Mouse (Mus musculus) kidney, adult 18-20 months (tissue): ENCODE data around the gene Ddx10.

ENCODE experiments used
- DNase-seq: peaks from one replicate; pipeline ENCODE4 v3.0.0; 2021

The Ddx10 gene

GRCm38 (mm10) chr9:53247953-53248397, at the start of gene Ddx10:
Ddx10 (minus strand) TSS chr9:53248053.
- DNase-seq: peak; percentile 98

DNA sequence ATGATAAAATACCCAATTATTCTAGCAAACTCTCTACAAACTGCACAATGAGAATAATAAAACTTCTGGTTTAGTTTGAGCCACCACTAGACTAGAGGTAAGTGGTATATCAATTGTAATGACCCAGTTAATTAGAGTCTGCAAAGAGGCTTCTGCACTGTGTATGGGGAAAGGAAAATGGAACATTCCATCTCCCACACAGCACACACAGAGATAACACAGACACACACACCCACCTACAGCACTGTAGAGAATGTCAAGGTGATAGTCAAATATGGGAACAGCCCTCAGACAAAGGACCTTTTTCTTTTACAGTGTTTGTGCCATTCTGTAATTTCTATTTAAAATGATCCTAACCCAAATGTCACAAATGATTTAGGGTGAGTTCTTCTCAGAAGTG, 45.0 kb upstream of the Ddx10 start:
- no peak for DNase-seq

DNA sequence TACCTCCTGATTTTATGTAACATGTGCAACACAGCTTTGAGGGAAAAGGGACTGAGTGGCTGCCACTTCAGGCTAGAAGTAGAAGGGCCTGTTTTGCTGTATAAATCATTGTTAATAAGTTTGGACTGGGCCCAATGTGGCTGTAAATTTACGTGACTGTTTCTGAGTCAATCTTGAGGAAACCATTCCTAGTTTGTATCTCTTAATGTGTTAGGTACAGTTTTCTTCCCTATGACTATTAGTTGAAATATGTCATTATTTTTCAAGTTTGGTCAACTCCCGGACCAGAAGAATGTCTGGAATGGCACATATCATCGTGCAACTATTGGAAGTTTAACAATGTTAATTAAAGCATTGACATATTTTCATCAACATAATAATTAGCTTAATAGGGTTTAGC, 42.2 kb upstream of the Ddx10 start:
- DNase-seq: no peak

GRCm38 (mm10) chr9:53286793-53287192, 38.9 kb upstream of the Ddx10 start:
- DNase-seq: no peak

GRCm38 (mm10) chr9:53278997-53279396, 31.1 kb upstream of the Ddx10 start:
- DNase-seq: no peak

DNA sequence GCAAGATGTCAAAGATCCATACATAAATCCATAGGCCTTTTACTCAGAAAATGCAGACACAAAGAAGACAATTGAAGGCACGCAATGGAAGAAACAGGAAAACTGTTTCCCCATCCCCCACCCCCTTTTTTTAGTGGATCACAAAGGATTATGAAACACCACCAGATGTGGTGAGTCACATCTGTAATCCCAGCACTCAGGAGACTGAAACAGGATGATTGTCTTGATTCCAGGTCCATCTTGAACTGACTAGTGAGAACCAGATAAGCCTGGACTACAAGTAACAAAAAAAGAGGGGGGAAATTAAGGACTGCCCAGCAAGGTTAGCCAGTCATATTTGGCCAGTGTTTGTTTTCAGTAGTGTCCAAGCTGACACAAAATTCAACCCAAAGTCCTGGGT, 28.5 kb upstream of the Ddx10 start:
- no peak for DNase-seq

GRCm38 (mm10) chr9:53272714-53273113, 24.9 kb upstream of the Ddx10 start:
- DNase-seq: no peak

DNA sequence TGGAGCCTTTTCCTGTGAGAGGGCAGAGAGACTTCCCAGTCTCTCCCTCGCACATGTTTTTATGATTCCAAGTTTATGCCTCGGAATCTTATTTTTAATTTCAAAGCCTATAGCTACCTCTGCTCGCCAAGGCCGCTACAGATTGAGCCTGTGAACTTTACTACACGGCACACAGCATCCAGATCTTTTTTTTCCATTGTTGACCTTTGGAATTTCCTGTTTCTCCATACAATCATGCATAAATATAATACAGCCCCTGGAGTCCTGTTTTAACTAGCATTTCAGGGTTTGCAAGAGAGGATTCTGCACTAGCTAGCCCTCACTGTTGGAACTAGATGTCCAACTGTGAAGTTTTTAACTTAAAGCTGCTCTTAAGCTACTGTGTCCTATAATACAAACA, 24.4 kb upstream of the Ddx10 start:
- DNase-seq: no peak

DNA sequence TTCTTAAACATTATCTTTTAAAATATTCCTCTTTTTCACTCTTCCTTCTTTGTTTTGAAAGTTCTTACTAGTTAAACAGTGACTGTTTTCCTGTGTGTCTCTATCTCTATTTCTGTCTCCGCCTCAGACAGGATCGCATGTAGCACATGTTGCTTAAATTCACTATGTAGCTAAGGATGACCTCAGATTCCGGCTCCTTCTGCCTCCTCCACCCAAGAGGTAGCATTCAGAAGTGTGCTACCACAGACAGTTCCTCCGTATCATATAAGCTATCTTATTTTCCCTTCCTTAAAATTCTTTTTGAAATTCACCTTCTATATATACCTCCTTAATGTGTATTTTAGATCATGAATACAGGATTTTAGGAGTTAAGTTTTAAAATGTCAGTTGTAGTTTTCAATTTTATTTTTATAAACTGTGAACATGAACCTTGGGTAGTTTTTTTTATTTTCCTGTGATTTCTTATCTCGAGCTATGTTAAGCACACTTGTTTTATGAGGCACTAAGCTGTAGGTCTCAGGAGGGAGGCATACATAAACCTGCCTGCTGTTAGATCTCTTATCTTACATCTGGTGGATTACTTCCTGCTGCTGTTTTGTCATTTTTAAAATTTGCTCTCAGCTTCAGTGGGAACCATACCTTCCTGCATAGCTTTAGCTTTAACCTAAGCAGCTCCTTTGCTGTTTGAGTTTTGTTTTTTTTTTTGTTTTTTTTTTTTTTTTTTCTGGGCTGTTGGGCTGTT, 23.6 kb upstream of the Ddx10 start:
- no peak for DNase-seq

DNA sequence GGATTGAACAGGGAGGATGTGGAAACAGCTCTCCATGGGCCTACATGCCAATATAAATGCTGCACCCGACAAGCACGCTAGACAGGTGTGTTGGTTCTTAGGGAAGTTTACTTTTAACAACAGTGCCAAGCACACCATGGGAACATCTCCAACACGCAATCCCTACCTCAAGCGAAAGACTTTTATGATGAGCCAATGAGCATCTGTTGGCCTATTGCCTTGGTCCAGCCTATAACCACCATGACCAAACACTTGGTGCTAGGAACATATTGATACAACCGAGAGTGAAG, 21.6 kb upstream of the Ddx10 start:
- no peak for DNase-seq

- DNase-seq: no peak
These were observed 21.0 kb upstream of the Ddx10 start for GRCm38 (mm10) chr9:53268731-53269465.

DNA sequence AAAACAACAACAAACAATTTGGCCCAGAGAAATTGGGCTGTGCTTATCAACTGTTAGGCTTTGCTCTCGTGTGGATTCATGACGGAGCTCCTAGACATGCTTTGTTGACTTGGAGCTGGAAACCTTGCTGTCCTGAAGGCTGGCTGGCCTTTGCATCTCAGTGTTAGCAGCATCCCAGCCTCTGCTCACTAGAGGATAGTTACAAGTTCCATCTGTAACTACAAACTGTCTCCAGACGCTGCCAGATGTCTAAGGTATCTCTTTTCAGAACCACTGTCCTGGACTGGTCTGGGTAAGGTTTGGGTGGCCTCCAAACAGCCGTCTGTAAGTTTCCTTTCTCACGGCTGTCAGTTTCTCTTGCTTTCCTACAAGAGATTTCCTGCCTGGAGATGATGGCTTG, 20.2 kb upstream of the Ddx10 start:
- DNase-seq: no peak

- no peak for DNase-seq
These were observed 17.7 kb upstream of the Ddx10 start for GRCm38 (mm10) chr9:53265589-53265988.

DNA sequence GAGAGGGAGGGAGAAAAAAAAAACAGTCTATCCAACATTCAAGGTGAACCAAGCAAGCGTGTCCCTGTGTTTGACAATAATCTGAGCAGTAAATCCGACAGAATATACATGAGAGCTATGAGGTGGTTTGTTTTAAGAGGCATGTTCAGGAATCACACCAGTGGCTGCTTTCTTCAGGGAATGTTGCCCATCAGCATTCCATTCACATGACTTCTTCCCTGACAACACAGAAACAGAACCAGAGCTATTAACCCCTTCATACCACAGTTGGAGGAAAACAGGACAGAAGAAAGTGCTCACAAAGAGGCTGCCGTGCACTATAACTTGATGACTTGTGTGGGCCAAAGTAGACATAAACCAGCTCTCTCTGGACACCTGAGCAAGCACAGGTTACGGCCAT, 16.5 kb upstream of the Ddx10 start:
- DNase-seq: no peak

DNA sequence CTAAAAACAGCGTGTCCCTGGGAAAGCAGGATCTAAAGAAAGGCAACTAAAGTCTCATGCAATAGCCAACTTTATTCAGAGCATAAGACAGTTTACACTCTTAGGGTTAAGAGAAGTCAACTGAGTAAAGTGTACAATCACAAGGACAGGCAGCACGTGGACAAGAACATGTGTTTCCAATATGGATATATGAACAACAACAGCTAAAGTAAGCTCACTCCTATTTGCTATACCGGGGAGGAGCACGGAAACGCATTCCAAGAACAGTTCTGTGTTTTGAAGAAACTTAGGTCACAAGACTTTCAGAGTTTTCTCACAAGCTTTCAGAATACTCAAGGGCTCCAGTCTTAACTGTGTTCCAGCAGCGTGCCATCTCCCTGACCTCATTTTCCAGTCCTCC, 10.3 kb upstream of the Ddx10 start:
- no peak for DNase-seq

GRCm38 (mm10) chr9:53257772-53258171, 9.9 kb upstream of the Ddx10 start:
- DNase-seq: no peak

- DNase-seq: no peak
These were observed 8.9 kb upstream of the Ddx10 start for GRCm38 (mm10) chr9:53256690-53257305.

GRCm38 (mm10) chr9:53254368-53254767, 6.5 kb upstream of the Ddx10 start:
- peak; percentile 83 for DNase-seq

GRCm38 (mm10) chr9:53247516-53247915, 337 bp downstream of the Ddx10 start:
- no peak for DNase-seq

DNA sequence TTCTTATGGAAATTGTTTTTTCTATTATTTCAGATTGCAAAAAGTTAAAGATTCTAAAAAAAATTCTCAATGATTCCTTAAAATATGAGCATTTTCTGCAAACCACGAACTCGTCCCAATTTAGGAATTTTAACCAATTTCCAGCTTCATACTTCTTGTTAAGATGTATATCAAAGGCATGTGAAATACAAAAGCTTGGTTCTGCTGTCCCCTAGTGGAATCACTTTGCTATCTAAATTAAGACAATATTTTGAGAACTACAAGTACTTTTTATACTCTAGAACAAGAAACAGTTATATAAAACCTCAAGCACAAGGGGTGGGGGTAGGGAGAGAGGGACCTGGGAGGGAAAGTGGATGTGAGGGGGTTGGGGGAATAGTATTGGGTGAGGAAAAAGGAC, 29.7 kb downstream of the Ddx10 start:
- no peak for DNase-seq

- no peak for DNase-seq
These were observed 39.6 kb downstream of the Ddx10 start for GRCm38 (mm10) chr9:53208283-53208682.

- no peak for DNase-seq
These were observed 73.3 kb downstream of the Ddx10 start for GRCm38 (mm10) chr9:53174590-53174989.

DNA sequence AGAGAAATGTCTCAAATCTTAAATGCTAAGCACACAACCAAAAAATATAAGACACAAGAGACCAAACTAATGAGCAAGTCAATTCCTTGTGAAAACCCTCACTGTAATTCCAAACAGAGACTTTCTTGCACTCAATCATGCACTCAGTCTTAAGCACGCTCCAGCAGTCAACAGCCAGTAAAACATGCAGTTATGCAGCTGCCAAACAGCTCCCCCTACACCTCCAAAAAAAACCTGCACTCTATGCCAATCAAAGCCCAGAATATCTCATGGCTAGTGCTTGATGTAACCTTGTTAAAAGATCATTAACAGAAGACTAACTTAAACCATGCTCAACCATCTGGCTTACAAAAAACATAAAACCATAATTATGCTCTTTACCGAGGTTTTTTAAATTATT, 74.6 kb downstream of the Ddx10 start:
- no peak for DNase-seq

GRCm38 (mm10) chr9:53144266-53144665, 103.6 kb downstream of the Ddx10 start:
- peak; percentile 60 for DNase-seq
